Mouse (Mus musculus) neural tube, embryonic 15.5 days (tissue): ENCODE results near the gene Gm21904. TPM values are rescaled to one million over a fixed set of nuclear protein-coding genes. Genes with fewer than 3 reads are reported as not detected.
"Not testable (repeated sequence)": the region's sequence is repeated elsewhere in the genome, so short reads cannot be mapped to it uniquely, and the experiment has no call there.

Experiments
- ATAC-seq: fragments of 200-750 bp; cut with Nextera tagmentation; 2 replicates; pipeline ENCODE4 v1.8.0; 2017; ENCODE audit warnings: mild to moderate bottlenecking, moderate TSS enrichment, moderate library complexity; ENCODE audit not compliant: low FRiP score
- H3K27ac ChIP-seq: fragments of 300-500 bp; sonication (generic); replicated peaks from 2 replicates; pipeline ENCODE4 v1.5.1; 2015; ENCODE audit warnings: mild to moderate bottlenecking, inconsistent platforms
- H3K27me3 ChIP-seq: fragments of 300-500 bp; sonication (generic); replicated peaks from 2 replicates; pipeline ENCODE4 v1.6.1; 2015; ENCODE audit warnings: inconsistent platforms
- H3K36me3 ChIP-seq: fragments of 300-500 bp; sonication (generic); 2 replicates; pipeline ENCODE4 v1.6.1; 2015; ENCODE audit warnings: inconsistent platforms
- H3K4me1 ChIP-seq: fragments of 300-500 bp; sonication (generic); 2 replicates; pipeline ENCODE4 v1.6.1; 2015; ENCODE audit warnings: inconsistent platforms
- H3K4me2 ChIP-seq: fragments of 300-500 bp; sonication (generic); 2 replicates; pipeline ENCODE4 v1.6.1; 2015; ENCODE audit warnings: inconsistent platforms, mild to moderate bottlenecking, moderate library complexity
- H3K4me3 ChIP-seq: fragments of 300-500 bp; sonication (generic); replicated peaks from 2 replicates; pipeline ENCODE4 v1.5.1; 2015; ENCODE audit warnings: mild to moderate bottlenecking, inconsistent platforms
- H3K9ac ChIP-seq: fragments of 300-500 bp; sonication (generic); replicated peaks from 2 replicates; pipeline ENCODE4 v1.6.1; 2015; ENCODE audit warnings: mild to moderate bottlenecking, inconsistent platforms
- H3K9me3 ChIP-seq: fragments of 300-500 bp; sonication (generic); replicated peaks from 2 replicates; pipeline ENCODE4 v1.6.1; 2016; ENCODE audit warnings: inconsistent platforms
- WGBS: fragments of 180-500 bp; shearing (Covaris S2); methylation state at CpG from one replicate; pipeline ENCODE4 v1.1.7; 2015; ENCODE audit warnings: mixed read lengths; 5-methylcytosine and 5-hydroxymethylcytosine counted together
- polyA plus RNA-seq: library from polyadenylated mRNA; unstranded; fragments of >200 nt; fragmentation: Nextera tagmentation; extraction: Ambion mirVana; gene quantifications from 2 replicates; pipeline ENCODE4 v1.2.1, GENCODE M21; 2015

Gm21904 gene
- polyA plus RNA-seq = not detected in 2 replicates

- not testable (repeated sequence) for H3K36me3 ChIP-seq, H3K4me3 ChIP-seq, H3K9ac ChIP-seq, H3K27me3 ChIP-seq, H3K27ac ChIP-seq, H3K4me1 ChIP-seq, H3K9me3 ChIP-seq, H3K4me2 ChIP-seq, ATAC-seq
- WGBS = no CpG with 5 or more reads among the region's 3 CpGs
Measured at GRCm38 (mm10) chrY:17846166-17846565, at the start of gene Gm21904. Gene Gm21904 (minus strand): TSS chrY:17846266.

- not testable (repeated sequence) for H3K36me3 ChIP-seq, H3K9me3 ChIP-seq, H3K4me2 ChIP-seq, H3K4me3 ChIP-seq, H3K4me1 ChIP-seq, ATAC-seq, H3K27ac ChIP-seq, H3K9ac ChIP-seq, H3K27me3 ChIP-seq
Measured at GRCm38 (mm10) chrY:17874441-17874840, 28.4 kb upstream of the Gm21904 start, which contains the start of the genes Gm20772 and Gm20831. Gene Gm20772 (plus strand): TSS chrY:17874741. Gene Gm20831 (plus strand): TSS chrY:17874741.

Other genes starting within 250 kb of the Gm21904 start
- not detected in 2 replicates for gene Gm20772, start 28.5 kb upstream of the Gm21904 start, polyA plus RNA-seq
- gene Gm20831, start 28.5 kb upstream of the Gm21904 start, polyA plus RNA-seq = not detected in 2 replicates
- gene Srsy, start 91.1 kb upstream of the Gm21904 start, polyA plus RNA-seq = not detected in 2 replicates
- gene Gm21764, start 215.5 kb upstream of the Gm21904 start, polyA plus RNA-seq = not detected in 2 replicates
- not detected in 2 replicates for gene Ssty1, start 242.8 kb upstream of the Gm21904 start, polyA plus RNA-seq